Mouse (Mus musculus) hindbrain, embryonic 11.5 days (tissue): ENCODE measurements around the gene Cnot8. TPM values are rescaled to one million over a fixed set of nuclear protein-coding genes. Genes with fewer than 3 reads are reported as not detected.
A peak's percentile ranks its signal among the peaks of the same experiment; 100 is the strongest.

Experiments used
- ATAC-seq: fragments of 200-750 bp; cut with Nextera tagmentation; 2 replicates; pipeline ENCODE4 v1.8.0; 2017; ENCODE audit warnings: mild to moderate bottlenecking, moderate TSS enrichment, moderate library complexity; ENCODE audit not compliant: low FRiP score
- DNase-seq: peaks from one replicate; pipeline ENCODE4 v3.0.0-alpha.2; 2015; ENCODE audit warnings: low spot score
- H3K27ac ChIP-seq: fragments of 300-500 bp; sonication (generic); 2 replicates; pipeline ENCODE4 v1.5.1; 2014; ENCODE audit warnings: mild to moderate bottlenecking, low read depth, low read length
- H3K27me3 ChIP-seq: fragments of 300-500 bp; sonication (generic); 2 replicates; pipeline ENCODE4 v1.6.1; 2014; ENCODE audit warnings: mild to moderate bottlenecking, low read length, moderate library complexity, mixed read lengths; ENCODE audit not compliant: control insufficient read depth, insufficient read depth
- H3K36me3 ChIP-seq: fragments of 300-500 bp; sonication (generic); 2 replicates; pipeline ENCODE4 v1.6.1; 2014; ENCODE audit warnings: mild to moderate bottlenecking, low read length, moderate library complexity, mixed read lengths; ENCODE audit not compliant: control insufficient read depth, insufficient read depth
- H3K4me1 ChIP-seq: fragments of 300-500 bp; sonication (generic); replicated peaks from 2 replicates; pipeline ENCODE4 v1.6.1; 2014; ENCODE audit warnings: low read length, mixed read lengths; ENCODE audit not compliant: control insufficient read depth, insufficient read depth
- H3K4me2 ChIP-seq: fragments of 300-500 bp; sonication (generic); replicated peaks from 2 replicates; pipeline ENCODE4 v1.6.1; 2014; ENCODE audit warnings: mild to moderate bottlenecking, low read depth, low read length
- H3K4me3 ChIP-seq: fragments of 300-500 bp; sonication (generic); 2 replicates; pipeline ENCODE4 v1.5.1; 2014; ENCODE audit warnings: low read depth, low read length
- H3K9ac ChIP-seq: fragments of 300-500 bp; sonication (generic); 2 replicates; pipeline ENCODE4 v1.6.1; 2014; ENCODE audit warnings: low read depth, low read length
- H3K9me3 ChIP-seq: fragments of 300-500 bp; sonication (generic); 2 replicates; pipeline ENCODE4 v1.6.1; 2016; ENCODE audit warnings: low read length; ENCODE audit not compliant: control insufficient read depth
- WGBS: fragments of 180-500 bp; shearing (Covaris S2); extraction: QIAGEN DNeasy Blood & Tissue Kit; methylation state at CpG from one replicate; pipeline ENCODE4 v1.1.7; 2014; 5-methylcytosine and 5-hydroxymethylcytosine counted together
- polyA plus RNA-seq: library from polyadenylated mRNA; unstranded; fragments of >200 nt; fragmentation: Nextera tagmentation; extraction: Ambion mirVana; gene quantifications from 2 replicates; pipeline ENCODE4 v1.2.1, GENCODE M21; 2014

The Cnot8 gene
- polyA plus RNA-seq, 1 experiment from 2014 or later, result 112 TPM

- no peak overlapping the region for H3K4me3 ChIP-seq
- no peak overlapping the region for H3K9ac ChIP-seq
- no peak overlapping the region for H3K4me2 ChIP-seq
- no peaks in the 10 kb centered on the region for H3K9me3 ChIP-seq
- H3K27ac ChIP-seq, result no peak overlapping the region
- H3K4me1 ChIP-seq, result 0 out of 2 replicates have a peak, but pooled peaks cover 3% of the 10 kb centered on the region
- no peaks in the 10 kb centered on the region for H3K36me3 ChIP-seq
- DNase-seq, result no peak
- H3K27me3 ChIP-seq, result no peaks in the 10 kb centered on the region; the same call in 1 of the 2 replicates
- no peak for ATAC-seq
- WGBS, result 91% methylated on average over 2 of the region's 2 CpGs
Observed at GRCm38 (mm10) chr11:58100006-58100405, 3.9 kb upstream of the Cnot8 start.

- no peaks in the 10 kb centered on the region; the same call in 1 of the 2 replicates for H3K27me3 ChIP-seq
- ATAC-seq (no peak), DNase-seq (no peak)
- H3K9ac ChIP-seq, result no peak overlapping the region
- H3K4me1 ChIP-seq, result 0 out of 2 replicates have a peak, but pooled peaks cover 3% of the 10 kb centered on the region
- H3K27ac ChIP-seq, result no peak overlapping the region
- 87% methylated on average over 4 of the region's 4 CpGs for WGBS
- no peak overlapping the region for H3K4me2 ChIP-seq
- H3K9me3 ChIP-seq, result no peaks in the 10 kb centered on the region
- H3K36me3 ChIP-seq, result no peaks in the 10 kb centered on the region
- H3K4me3 ChIP-seq, result no peak overlapping the region
Observed at GRCm38 (mm10) chr11:58101194-58101720, 2.7 kb upstream of the Cnot8 start.

GRCm38 (mm10) chr11:58102146-58102545 is 1.8 kb upstream of the Cnot8 start:
- H3K36me3 ChIP-seq, result no peaks in the 10 kb centered on the region
- H3K4me3 ChIP-seq, result no peak overlapping the region
- H3K9ac ChIP-seq, result no peak overlapping the region
- DNase-seq (no peak), ATAC-seq (no peak)
- H3K4me2 ChIP-seq, result no peak overlapping the region
- 79% methylated on average over 3 of the region's 3 CpGs for WGBS
- H3K27me3 ChIP-seq, result no peaks in the 10 kb centered on the region; the same call in 1 of the 2 replicates
- H3K4me1 ChIP-seq, result 0 out of 2 replicates have a peak, but pooled peaks cover 3% of the 10 kb centered on the region
- no peaks in the 10 kb centered on the region for H3K9me3 ChIP-seq
- H3K27ac ChIP-seq, result no peak overlapping the region

- Histone ChIP-seq H3K9me3 (no peaks in the 10 kb centered on the region), H3K4me1 (0 out of 2 replicates have a peak, but pooled peaks cover under 1% of the 10 kb centered on the region), H3K36me3 (no peaks in the 10 kb centered on the region), H3K4me2 (peak overlapping the region; percentile 49; the same call in 1 of the 2 replicates), H3K9ac (peak overlapping the region; percentile 59), H3K27me3 (no peaks in the 10 kb centered on the region; the same call in 1 of the 2 replicates), H3K27ac (no peak overlapping the region), H3K4me3 (no peak overlapping the region)
- 87% methylated on average over 9 of the region's 9 CpGs for WGBS
- ATAC-seq, result no peak
- DNase-seq, result no peak
Observed at GRCm38 (mm10) chr11:58102581-58103343, 1.2 kb upstream of the Cnot8 start.

- Histone ChIP-seq H3K36me3 (no peaks in the 10 kb centered on the region), H3K9me3 (no peaks in the 10 kb centered on the region), H3K4me3 (peak overlapping the region; percentile 91), H3K4me2 (peak overlapping the region; percentile 49), H3K27ac (0 out of 2 replicates have a peak overlapping the region, but pooled peaks have one; percentile 13), H3K27me3 (no peaks in the 10 kb centered on the region), H3K9ac (peak overlapping the region; percentile 59), H3K4me1 (no peaks in the 10 kb centered on the region)
- DNase-seq (no peak), ATAC-seq (peak; percentile 70)
- 49% methylated on average over 10 of the region's 13 CpGs for WGBS
Observed at GRCm38 (mm10) chr11:58103344-58103653, 654 bp upstream of the Cnot8 start.

GRCm38 (mm10) chr11:58104351-58104791 is 418 bp downstream of the Cnot8 start:
- no peaks in the 10 kb centered on the region for H3K27me3 ChIP-seq
- peak; percentile 2; the same call in 1 of the 2 replicates for ATAC-seq
- H3K9ac ChIP-seq, result peak overlapping the region; percentile 91
- no peaks in the 10 kb centered on the region for H3K9me3 ChIP-seq
- WGBS, result under 1% methylated on average over 24 of the region's 24 CpGs
- H3K4me1 ChIP-seq, result no peaks in the 10 kb centered on the region
- H3K36me3 ChIP-seq, result no peaks in the 10 kb centered on the region
- H3K4me2 ChIP-seq, result peak overlapping the region; percentile 62
- H3K4me3 ChIP-seq, result peak overlapping the region; percentile 91
- H3K27ac ChIP-seq, result peak overlapping the region; percentile 75
- DNase-seq, result peak; percentile 71

- no peak overlapping the region for H3K4me2 ChIP-seq
- ATAC-seq (no peak), DNase-seq (no peak)
- no peaks in the 10 kb centered on the region for H3K27me3 ChIP-seq
- no peak overlapping the region for H3K27ac ChIP-seq
- H3K9ac ChIP-seq, result no peak overlapping the region
- H3K4me3 ChIP-seq, result no peak overlapping the region
- WGBS, result 57% methylated on average over 3 of the region's 3 CpGs
- no peaks in the 10 kb centered on the region for H3K4me1 ChIP-seq
- 0 out of 2 replicates have a peak, but pooled peaks cover 4% of the 10 kb centered on the region for H3K36me3 ChIP-seq
- no peaks in the 10 kb centered on the region for H3K9me3 ChIP-seq
Observed at GRCm38 (mm10) chr11:58107009-58107408, 3.1 kb downstream of the Cnot8 start.

- H3K9ac ChIP-seq, result no peak overlapping the region
- no peaks in the 10 kb centered on the region for H3K4me1 ChIP-seq
- no peaks in the 10 kb centered on the region for H3K9me3 ChIP-seq
- ATAC-seq (no peak), DNase-seq (no peak)
- no peaks in the 10 kb centered on the region for H3K27me3 ChIP-seq
- no peak overlapping the region for H3K27ac ChIP-seq
- H3K36me3 ChIP-seq, result 0 out of 2 replicates have a peak, but pooled peaks cover 4% of the 10 kb centered on the region
- 95% methylated on average over 4 of the region's 4 CpGs for WGBS
- no peak overlapping the region for H3K4me3 ChIP-seq
- H3K4me2 ChIP-seq, result no peak overlapping the region
Observed at GRCm38 (mm10) chr11:58107664-58108337, 3.8 kb downstream of the Cnot8 start.
